Mouse (Mus musculus): ENCODE results near the gene Glyctk. TPM values are rescaled to one million over a fixed set of nuclear protein-coding genes. Genes with fewer than 3 reads are reported as not detected.

Gene Glyctk
- total RNA-seq, 2 experiments from 2014 or later, result 0.93 to 2.4 TPM

DNA sequence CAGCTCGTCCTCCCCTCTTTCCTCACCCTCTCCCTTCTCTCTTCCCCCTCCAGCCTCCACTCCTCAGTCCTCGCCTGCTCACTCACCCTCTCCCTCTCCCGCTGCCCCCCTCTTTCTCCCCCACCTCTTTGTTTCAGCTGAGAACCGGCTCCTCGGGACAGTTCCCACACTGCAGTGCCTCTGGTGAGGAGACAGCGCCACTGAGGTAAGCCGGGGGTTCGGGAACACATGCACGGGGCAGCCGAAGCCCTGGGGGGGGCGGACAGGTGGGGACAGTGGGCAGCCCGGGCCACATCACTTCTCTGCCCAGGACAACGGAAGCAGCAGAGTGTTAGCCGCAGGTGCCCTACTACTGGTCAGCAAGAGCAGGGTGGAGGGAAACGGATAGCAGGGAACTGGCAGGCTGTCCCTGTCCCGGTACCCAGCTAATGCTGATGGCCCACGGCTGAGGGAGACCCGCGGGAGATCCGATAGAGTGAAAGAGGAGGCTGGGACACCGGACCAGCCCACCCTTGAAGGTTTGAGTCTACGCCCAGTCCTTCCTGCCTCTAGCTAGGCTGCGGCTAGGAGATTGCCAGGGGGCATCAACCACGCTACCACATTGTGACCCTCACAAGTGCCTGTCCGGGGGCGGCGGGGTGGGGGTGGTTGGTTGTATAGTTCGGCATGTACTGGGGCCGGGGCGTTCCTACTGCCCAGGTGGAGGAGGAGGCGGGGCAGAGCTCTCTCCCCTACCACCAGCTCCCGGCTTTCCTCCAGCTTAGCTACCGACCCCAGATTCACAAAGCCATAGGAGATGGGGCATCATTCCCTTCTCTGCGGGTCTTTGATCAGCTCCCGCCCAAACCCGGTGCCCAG, 9.2 kb downstream of the Glyctk start:
- no peak for DNase-seq (ENCODE audit: low spot score)

DNA sequence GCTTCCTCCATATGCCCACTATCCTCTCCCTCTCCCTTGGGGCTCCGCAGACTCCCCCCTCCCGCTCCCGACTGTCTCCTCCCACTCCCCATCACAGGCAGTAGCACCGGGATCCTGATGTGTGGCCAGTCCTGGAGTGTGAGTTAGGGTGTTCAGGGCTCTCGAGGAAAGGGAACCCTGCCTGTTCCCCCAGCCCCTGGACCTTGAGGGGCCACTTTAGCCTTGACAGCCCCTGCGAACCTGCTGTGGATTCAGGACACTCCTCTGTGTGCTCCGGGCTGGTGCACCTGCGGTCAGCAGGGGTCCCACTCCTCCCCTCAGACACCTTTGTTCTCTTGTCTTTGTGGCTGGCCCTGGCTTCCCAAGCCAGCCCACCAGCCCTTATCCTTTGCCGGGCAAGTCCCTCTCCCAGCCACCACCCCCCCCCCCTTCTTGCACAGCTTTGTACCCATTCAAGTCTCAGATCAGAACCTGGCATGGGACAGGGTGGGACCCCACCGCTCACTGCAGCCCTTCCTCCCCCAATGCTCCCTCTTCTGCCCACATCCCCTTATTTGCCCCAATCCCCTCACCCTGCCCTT, 10.0 kb downstream of the Glyctk start:
- DNase-seq (ENCODE audit: low spot score), result no peak

DNA sequence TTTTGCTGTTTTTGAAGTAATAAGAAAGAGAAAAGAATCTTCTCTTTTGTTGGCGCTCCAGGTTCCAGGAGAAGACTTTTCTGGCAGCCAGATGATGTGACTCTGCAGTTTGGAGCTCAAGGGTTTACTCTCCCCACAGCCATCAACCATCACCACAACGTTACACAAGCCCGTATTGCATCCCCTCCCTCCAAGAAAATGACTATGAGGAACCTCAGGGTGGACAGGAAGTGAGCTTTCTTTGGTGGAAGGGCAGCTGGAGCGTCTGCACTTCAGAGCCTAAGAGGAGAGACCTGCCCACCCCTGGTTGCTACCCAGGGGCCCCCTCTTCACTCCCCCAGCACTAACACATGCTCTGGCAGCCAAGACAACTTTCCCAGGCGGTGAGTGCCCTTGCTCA, 10.7 kb downstream of the Glyctk start:
- no peak for DNase-seq (ENCODE audit: low spot score)

DNA sequence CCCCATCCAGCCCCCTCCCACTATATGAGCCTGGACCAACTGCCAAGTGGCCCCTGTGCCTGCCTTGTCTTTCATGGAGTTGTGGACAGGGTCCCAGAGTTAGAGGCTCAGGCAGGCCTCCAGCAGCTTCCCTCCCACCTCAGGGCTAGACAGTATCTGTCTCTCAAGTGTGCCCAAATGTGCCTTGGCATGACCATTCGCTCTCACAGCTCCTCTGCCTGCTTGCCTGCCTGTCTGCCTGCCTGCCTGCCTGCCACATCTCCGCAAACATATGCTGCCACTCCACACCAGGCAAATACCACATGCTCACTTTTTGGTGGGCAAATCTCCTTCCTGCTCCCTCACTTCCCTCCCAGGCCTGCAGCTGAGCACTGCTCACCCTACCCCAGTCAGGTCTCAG, 12.4 kb downstream of the Glyctk start:
- no peak for DNase-seq (ENCODE audit: low spot score)

DNA sequence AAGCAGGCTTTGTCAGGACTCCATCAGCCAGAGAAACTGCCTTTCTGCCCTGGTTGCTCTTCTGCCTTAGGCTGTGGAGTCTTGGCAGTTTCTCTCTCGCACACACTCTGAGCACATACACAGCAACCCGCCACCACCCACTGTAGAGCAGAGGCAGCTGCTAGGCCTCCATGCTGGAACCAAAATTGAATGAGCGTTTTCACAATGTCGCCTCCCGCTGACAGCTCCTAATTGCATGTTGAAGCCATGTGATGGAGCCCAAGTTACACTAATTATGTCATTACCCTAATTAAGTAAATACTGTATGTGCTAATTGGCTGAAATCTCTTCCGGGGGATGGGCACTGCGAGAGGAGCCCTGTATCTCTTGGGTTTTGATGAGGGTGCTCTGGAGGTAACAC, 13.8 kb downstream of the Glyctk start:
- no peak for DNase-seq (ENCODE audit: low spot score)

DNA sequence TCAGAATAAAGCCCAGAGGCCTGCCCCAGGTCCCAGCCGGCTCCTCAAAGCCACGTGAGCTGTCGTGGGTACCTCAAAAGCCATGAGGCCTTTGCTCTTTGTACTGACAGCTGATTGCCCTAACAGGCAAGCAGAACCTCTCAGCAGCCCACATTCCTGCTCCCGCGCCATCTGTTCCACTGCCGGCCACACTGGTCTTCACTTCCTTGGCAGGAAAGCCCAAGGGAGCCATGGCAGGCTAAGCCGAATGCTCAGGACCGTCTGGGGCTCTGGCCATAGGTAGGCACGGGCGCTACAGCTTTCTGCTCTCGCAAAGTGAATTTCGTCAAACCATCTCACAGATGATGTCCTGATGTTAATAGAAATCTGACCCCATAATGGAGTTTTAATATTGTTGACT, 16.0 kb downstream of the Glyctk start:
- no peak for DNase-seq (ENCODE audit: low spot score)

DNA sequence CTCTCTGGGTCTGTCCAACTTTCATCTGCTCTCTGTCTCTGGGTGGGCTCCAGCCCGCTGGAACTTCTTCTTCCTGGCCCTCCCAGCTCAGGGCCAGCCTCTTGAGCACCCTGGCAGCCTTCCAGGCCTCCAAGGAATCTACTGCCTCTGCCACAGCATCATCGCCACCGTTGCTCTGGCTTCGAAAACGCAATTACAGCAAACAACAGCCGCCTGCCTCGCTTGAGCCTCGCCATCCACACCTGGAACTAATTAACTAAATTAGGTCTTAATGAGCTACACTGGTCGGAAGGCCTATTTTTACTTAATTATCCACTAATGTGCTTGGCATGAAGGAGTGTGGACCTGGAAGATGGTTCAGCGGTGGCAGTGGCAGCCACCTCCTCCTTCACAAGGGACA, 18.2 kb downstream of the Glyctk start:
- no peak for DNase-seq (ENCODE audit: low spot score)

DNA sequence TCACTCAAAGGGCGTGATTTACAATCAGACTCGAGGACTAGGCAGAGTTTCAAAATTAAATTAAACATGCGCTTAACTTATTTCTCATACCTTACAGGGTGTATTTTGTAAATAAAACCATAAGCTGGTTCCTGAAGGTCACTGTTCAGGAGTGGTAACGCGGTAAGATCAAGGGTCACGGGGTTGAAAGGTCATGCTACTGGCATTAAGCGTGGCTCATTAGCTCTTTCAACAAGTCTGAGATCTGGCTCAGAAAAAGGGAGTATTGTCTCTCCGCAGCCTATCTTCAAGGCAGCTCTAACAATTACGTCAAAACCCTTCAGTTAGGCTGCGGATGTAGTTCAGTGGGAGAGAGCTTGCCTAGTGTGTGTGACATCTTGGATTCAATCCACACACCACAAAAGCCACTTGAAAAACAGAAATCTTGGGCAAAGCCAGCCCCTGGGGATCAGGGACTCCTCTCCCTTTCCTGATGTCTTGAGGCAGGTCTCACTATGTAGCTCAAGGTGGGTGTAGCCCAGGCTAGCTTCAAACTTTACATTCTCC, 20.2 kb downstream of the Glyctk start:
- DNase-seq (ENCODE audit: low spot score), result no peak

DNA sequence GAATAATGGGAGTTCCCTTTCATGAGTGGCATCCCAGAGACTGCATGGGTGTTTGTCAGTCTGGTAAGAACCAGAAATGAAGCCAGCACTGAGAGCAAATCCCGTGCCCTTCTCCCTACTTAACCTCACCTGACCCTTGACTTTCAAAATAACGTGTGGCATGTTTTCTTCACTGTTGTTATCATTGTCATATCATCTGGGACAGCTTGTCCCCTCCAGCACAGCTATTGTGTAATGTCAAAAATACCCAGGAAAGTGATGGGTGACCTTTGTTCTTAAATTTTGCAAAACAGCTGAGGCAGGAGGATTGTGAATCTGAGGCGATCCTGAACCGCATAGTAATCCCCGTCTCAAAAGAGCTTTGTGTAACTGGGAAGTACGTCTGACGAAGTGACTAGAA, 27.7 kb downstream of the Glyctk start:
- DNase-seq (ENCODE audit: low spot score), result no peak

DNA sequence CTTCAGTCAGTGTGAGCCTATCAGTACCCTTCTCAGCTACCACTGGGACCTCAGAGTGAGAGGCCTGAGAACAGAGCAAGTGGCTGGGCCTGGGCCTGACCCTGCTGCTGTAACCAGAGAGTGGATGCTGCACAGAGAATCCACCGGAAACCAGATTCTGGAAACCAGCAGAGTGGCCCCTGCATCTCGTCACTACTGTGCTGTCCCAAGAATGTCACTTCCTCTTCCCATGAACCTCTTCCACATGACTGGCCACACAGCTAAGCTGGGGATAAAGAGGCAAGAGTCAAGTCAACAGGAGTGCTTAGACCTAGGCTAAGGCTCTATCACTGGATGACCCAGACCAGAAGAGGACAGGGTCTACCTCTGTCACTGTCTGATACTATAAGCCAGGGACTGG, 28.9 kb downstream of the Glyctk start:
- DNase-seq (ENCODE audit: low spot score), result no peak

DNA sequence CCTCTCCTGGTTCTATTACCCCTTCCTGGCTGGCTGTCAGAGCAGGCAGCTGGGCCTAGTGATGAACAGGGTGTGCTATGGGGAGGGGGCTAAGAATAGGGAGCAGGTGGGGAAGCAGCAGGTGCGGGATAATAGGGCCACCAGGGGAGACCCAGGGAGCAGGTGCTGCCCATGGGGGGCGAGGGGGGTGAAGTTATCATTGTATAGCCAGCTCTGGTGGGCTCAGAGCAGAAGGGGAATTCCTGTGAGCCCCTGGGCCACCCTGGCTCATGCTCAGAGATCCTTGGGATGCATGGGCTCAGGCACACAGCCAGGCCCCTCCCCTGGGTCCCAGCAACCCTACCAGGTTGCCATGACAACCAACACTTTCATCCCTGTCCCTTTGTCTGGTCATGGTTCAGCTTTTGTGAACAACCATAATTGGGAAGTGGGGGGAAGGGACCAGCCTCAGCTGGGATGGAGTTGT, 31.1 kb downstream of the Glyctk start:
- no peak for DNase-seq (ENCODE audit: low spot score)

DNA sequence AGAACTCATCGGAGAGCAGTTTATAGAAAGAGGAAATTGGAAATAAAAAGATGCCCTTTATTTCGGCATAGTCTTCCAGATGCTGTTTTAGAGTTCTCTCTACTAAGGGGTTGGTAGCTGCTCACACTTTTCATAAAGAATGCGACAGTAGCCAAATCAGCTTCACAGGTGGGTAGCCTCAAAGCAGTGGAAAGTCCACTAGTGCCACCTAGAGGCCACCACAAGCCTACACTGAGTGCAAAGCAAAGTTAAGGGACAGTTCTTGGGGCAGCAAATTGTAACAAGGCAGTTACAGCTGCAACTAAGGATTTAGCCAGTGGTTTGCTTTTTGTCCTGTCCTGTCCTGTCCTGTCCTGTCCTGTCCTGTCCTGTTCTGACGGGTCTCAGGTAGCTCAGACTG, 34.3 kb downstream of the Glyctk start:
- no peak for DNase-seq (ENCODE audit: low spot score)

DNA sequence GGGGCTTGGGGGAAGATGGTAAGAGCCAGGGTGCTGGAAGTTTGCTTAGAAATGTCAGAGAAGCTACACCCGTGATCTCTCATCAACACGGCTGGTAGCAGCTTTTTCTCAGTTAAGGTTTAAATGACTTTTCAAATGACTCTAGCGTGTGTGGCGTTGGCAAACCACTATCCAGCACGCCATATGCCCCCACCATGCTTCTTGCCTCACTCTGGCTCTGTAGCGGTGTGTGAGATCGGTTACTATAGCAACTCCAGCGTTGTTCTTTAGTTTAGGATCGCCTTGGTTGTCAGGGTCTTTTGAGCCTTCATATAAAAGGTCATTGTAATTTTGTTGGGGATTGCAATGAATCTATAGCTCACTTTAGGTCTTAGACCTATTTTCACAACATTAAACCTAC, 38.9 kb downstream of the Glyctk start:
- no peak for DNase-seq (ENCODE audit: low spot score)

DNA sequence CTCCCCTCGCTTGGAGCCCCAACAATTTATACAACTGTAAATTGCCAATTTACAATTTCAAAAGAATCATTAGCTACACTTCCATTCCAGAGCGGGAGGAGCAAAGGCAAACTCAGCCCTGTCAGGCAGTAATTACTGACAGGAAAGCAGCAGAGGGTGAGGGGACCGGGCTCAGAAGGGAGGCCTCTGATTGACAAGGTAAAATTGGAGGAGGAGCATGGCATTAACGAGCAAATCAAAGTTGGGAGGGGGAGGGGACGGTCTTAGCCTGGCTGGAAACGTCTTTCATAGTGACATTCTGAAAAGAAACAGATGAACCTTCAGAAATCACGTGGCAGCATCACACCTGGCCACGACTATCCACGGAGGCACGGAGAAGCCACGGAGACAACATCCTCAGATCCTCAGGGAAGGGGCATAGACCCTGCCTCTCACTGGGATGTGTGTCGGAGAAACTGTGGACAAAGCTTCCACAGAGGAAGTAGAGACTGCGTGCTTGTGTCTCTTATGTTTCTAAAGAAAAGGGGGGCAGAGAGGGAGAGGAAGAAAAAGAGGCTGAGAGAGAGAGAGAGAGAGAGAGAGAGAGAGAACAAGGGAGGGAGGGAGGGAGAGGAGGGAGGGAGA, 42.0 kb downstream of the Glyctk start:
- DNase-seq (ENCODE audit: low spot score), result no peak

DNA sequence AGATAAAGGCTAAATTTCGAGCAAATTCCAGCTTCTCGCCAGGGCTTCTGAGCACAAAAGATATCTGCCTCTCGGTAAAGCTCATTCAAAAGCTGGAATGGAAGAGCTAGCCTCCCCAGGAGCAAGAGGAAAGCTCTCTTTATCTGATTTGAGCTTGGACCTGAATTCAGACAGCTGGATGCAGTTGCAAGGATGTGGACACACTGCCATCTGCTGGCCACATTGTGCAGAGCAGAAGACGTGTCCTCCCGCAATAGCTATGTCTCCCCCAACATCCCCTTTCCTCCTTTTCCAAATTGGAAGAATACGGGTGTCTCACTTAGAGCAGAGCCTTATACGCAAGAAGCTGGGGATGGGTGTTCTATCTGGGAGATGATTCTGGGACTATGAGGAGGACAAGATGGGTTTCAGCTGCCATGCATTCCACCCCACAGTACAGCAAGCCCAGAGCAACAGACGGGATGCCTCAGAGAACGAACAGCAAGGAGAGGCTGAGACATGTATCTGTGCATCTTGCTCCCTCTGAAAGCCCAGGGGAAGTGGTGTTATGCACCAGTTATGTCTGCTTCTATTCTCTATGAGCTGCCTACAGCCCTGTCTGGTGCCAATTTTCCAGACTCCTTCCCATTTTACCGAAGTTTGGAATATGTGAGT, 45.0 kb downstream of the Glyctk start:
- peak; percentile 53 for DNase-seq (ENCODE audit: low spot score)

DNA sequence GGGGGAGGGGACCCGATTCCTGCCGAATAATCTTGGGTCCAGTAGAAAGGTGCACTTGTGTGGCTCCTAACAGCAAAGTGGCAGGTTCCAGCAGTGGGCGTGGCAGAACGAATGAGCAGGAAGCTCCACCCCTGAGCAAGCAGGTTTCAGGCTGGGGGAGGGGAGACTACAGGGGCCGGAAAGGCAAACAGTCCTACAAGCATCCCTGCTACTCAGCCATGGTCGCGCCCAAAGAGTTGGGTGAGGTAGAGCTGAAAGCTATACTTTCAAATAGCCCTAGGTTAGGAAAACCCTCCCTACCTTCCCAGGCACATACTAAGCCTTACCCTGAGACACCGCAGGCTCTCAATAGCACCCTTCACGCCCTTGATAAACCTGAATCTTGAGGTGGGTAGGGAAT, 51.7 kb downstream of the Glyctk start:
- no peak for DNase-seq (ENCODE audit: low spot score)

DNA sequence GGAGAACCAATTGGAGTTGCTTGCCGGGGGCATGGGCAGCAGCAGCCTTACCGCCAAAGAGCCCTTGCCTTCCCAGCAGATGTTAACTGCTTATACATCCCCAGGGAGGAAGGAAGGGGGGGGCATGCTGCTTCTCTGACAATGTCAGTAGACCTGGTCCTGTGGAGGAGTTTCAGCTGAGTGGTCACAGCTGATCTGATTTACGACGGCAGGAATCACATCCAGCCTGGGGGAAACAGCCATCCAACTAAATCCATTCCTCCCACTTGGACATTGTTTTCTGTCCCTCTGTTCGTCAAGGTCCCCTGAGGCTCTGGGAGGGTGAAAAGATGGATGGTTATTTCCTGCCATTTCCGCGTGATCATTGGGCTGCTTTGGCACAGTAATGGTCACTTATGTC, 53.5 kb downstream of the Glyctk start:
- DNase-seq (ENCODE audit: low spot score), result no peak

Small RNA genes lying within 50 kb of the gene (microRNA-seq; reads per million reads assigned to microRNA genes)
- not detected for gene Mir135a-1
- gene Mirlet7g, result 66,650 reads per million, percentile 100 among the genes with 10 or more reads in this experiment

Other genes with a start within 250 kb of the Glyctk start
- gene Col6a5, start 197.5 kb downstream of the Glyctk start, total RNA-seq (2021), result under 1 TPM; 0.02 to 0.19 TPM
- under 1 TPM in 1 of 2 experiments, not detected in 1; 0.14 TPM for gene Col6a4, start 61.4 kb downstream of the Glyctk start, total RNA-seq (2021)
- 10 to 100 TPM; 18.9 to 23.9 TPM for gene Wdr82, start 12.8 kb upstream of the Glyctk start, total RNA-seq (2021)
- 1 to 10 TPM; 2.7 to 3.7 TPM for gene Ppm1m, start 41.6 kb upstream of the Glyctk start, total RNA-seq (2021)
- 100 to 1,000 TPM; 204 to 208 TPM for gene Twf2, start 45.0 kb upstream of the Glyctk start, total RNA-seq (2021)
- under 1 TPM in 1 of 2 experiments, not detected in 1; 0.11 TPM for gene Tlr9, start 64.5 kb upstream of the Glyctk start, total RNA-seq (2021)
- gene Alas1, start 90.5 kb upstream of the Glyctk start, total RNA-seq (2021), result 100 to 1,000 TPM; 206 to 228 TPM
- gene Poc1a, start 122.9 kb upstream of the Glyctk start, total RNA-seq (2021), result 1 to 10 TPM; 1.8 to 1.9 TPM
- gene Dusp7, start 210.5 kb upstream of the Glyctk start, total RNA-seq (2021), result 10 to 100 TPM; 15.3 to 27.6 TPM

All from gastrocnemius, adult 18-20 months (tissue).